Mouse (Mus musculus): ENCODE results near the gene Ctr9. TPM values are rescaled to one million over a fixed set of nuclear protein-coding genes. Genes with fewer than 3 reads are reported as not detected.

Gene Ctr9
- total and polyA plus RNA-seq, 3 experiments: 3.4 to 52.0 (median 33.7) TPM

GRCm38 (mm10) chr7:111098196-111098595 is 69.4 kb downstream of the Ctr9 start:
- DNase-seq: no peak

Other genes starting within 250 kb of the Ctr9 start
- gene Rnf141, start 184.5 kb upstream of the Ctr9 start, total RNA-seq (2021): 10 to 100 TPM; 56.0 to 56.3 TPM
- 9.9 and 10.8 TPM in 2 replicates for gene Rnf141, start 184.5 kb upstream of the Ctr9 start, polyA plus RNA-seq (2012; rRNA removed)
- gene Lyve1, start 165.7 kb upstream of the Ctr9 start, total RNA-seq (2021): 10 to 100 TPM in 1 of 2 experiments, 1 to 10 TPM in 1; 9.7 to 12.5 TPM
- gene Lyve1, start 165.7 kb upstream of the Ctr9 start, polyA plus RNA-seq (2012; rRNA removed): 4.0 and 4.9 TPM in 2 replicates
- 10 to 100 TPM; 12.3 to 19.7 TPM for gene Mrvi1, start 46.5 kb upstream of the Ctr9 start, total RNA-seq (2021)
- gene Mrvi1, start 46.5 kb upstream of the Ctr9 start, polyA plus RNA-seq (2012; rRNA removed): 6.1 and 8.7 TPM in 2 replicates
- gene Eif4g2, start 54.1 kb downstream of the Ctr9 start, total RNA-seq (2021): 1,000 to 10,000 TPM in 1 of 2 experiments, 100 to 1,000 TPM in 1; 881 to 1,038 TPM
- gene Eif4g2, start 54.1 kb downstream of the Ctr9 start, polyA plus RNA-seq (2012; rRNA removed): 16.9 and 25.6 TPM in 2 replicates